Mouse (Mus musculus) urinary bladder, adult 18-20 months (tissue): ENCODE results near the gene Prdm15.

Source experiments
- DNase-seq, 2 experiments: peaks; one replicate each; pipeline ENCODE4 v3.0.0; 2022; ENCODE audit warnings: low spot score in 2 of 2, mixed read lengths in 2 of 2

Gene Prdm15

DNA sequence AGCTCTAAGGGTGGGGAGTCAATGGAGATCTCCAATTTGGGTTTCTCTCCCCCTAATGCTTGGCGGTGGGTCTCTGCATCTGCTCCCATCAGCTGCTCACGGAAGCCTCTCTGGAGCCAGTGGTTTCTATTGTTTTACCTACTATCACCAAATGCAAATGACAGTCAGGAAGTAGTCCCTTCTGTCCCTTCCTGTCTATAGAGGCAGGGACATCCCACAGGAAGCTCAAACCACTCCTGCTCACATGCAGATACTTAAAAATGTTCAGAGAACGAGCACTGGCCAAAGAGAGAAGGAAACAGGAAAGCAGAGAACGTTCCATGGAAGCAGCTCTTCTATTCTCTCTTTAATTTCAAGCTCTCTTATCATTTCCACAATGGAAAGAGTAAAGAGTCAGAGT, 32.1 kb downstream of the Prdm15 start:
- no peak for DNase-seq

DNA sequence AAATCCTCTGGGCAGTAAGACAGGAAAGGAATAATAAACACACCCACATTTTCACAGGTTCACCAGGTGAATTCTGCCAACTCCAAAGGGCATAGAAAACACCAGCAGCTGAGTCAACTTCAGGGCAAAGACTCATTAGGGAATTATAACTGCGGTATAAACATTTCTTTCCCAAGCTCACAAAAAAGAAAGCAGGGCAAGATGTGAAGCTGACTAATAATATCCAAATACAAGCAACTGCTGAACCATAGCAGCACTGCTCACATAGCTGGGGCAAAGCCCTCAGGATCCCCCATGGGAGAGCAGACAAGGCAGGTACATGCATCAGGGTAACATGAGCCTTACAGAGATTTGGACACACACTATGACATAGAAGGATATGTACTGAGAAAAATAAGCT, 34.2 kb downstream of the Prdm15 start:
- no peak for DNase-seq

- DNase-seq, result no peak
Measured at GRCm38 (mm10) chr16:97815269-97815668, 36.4 kb downstream of the Prdm15 start.

- DNase-seq, result no peak
Measured at GRCm38 (mm10) chr16:97814060-97814459, 37.6 kb downstream of the Prdm15 start.

- DNase-seq, result no peak
Measured at GRCm38 (mm10) chr16:97808881-97809280, 42.8 kb downstream of the Prdm15 start.

GRCm38 (mm10) chr16:97805646-97806045, 46.0 kb downstream of the Prdm15 start:
- no peak for DNase-seq

- peak; percentile 48 to 67 for DNase-seq
Measured at GRCm38 (mm10) chr16:97804680-97805547, 46.7 kb downstream of the Prdm15 start.

DNA sequence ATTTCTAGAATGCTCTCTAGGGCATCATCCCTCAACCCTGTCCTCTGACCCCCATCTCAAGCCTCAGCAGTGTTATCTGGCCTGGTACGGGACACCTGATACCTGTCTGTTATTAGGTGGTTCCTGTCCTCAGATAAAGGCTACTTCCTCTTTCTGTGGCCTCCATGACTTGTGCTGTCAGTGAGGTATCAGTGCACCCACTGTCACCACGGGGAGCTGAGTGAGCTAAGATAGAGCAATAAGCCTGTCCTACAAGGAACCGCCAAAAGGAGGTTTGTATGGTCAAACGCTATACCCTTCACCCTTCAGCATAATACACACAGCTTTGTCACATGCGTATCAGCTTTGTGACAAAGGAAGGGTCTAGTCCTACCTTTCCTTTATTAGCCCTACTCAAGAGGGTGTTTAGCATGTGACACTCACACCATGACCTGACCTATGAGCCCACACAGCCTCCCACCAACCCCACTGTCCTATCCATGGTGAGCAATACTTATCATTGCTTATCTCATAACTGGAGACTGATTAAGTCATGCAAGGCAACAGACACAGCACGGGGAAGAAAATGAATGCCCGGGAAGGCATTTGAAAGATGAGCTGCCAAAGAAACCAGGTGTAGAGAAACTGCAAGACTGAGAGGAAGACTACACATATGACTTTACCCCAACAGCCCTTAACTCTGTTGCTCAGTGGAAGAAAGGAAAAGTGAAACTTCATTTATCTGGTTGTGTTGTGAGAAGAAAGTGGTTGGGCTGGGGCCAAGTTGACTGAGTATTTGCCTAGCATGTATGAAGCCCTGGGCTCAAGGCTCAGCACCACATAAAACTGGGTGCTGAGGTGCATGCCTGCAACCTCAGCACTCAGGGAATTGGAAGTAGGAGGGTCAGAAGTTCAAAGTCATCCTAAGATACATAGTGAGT, 53.4 kb downstream of the Prdm15 start:
- DNase-seq, result no peak

GRCm38 (mm10) chr16:97797212-97797611, 54.4 kb downstream of the Prdm15 start:
- no peak for DNase-seq

- no peak for DNase-seq
Measured at GRCm38 (mm10) chr16:97794256-97794655, 57.4 kb downstream of the Prdm15 start.

GRCm38 (mm10) chr16:97783057-97783456, 68.6 kb downstream of the Prdm15 start:
- DNase-seq, result no peak

GRCm38 (mm10) chr16:97778353-97779025, 73.2 kb downstream of the Prdm15 start:
- DNase-seq, result peak; percentile 81 to 87

GRCm38 (mm10) chr16:97766501-97766900, 85.1 kb downstream of the Prdm15 start:
- DNase-seq, result no peak

DNA sequence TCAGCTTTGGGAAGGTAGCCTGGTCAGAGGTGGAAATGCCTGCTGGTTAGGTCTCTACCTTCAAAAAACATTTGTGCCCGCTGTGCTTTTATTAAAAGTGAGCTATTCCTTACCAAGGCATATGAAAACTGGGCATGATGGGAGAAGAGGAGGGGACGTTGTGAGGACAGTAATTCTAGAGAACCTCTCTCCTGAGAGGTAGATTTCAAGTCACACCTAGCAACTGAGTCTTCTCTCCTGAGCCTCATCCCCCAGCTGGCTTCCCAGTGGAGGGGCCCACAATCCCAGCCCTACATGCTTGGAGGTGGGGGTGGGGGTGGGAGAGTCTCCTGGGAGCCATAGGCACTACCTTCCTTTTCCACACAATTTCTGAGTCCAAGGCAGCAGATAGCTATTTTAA, 87.0 kb downstream of the Prdm15 start:
- DNase-seq, result no peak

DNA sequence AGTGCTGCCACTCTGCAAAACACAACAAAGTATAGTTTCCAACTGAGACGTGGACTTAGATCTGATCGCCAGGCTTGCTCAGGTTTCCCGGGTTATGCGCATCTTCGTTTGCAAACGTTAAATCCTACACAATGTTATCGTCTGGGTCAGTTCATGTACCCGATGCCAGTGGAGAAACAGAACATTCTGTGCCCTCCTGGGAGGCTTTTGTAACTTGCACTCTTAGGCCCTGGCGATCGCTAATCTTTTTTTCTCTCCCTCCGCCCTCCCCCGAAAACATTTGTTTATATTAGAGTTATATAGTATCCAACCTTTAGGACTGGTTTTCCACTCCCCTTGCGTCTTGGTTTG, 87.7 kb downstream of the Prdm15 start:
- no peak for DNase-seq

- peak; percentile 65 to 81 for DNase-seq
Measured at GRCm38 (mm10) chr16:97763061-97763989, 88.3 kb downstream of the Prdm15 start, which contains the start of gene Ripk4. Gene Ripk4 (minus strand): TSS chr16:97763787.

GRCm38 (mm10) chr16:97761782-97762181, 89.9 kb downstream of the Prdm15 start:
- peak in 1 of 2 experiments; percentile 56 for DNase-seq

- peak in 1 of 2 experiments; percentile 43 for DNase-seq
Measured at GRCm38 (mm10) chr16:97759681-97760080, 92.0 kb downstream of the Prdm15 start.

DNA sequence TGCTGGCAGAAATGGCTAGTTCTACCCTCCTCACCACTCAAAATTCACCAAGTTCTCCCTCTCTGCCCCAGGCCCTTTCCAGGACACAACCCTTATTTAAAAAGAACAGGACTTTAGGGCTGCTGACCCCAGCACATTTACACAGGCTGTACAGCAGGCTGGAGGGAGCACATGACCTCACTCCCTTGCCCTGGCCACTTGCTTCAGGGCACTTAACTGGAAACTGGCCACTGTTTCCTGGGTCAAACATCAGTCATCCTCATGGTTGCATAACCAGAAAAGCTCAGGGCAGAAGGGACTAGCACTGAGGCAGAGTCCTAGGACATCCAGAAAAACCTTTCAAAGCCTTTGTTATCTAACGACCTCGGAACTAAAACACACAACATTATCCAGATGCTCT, 93.4 kb downstream of the Prdm15 start:
- no peak for DNase-seq

DNA sequence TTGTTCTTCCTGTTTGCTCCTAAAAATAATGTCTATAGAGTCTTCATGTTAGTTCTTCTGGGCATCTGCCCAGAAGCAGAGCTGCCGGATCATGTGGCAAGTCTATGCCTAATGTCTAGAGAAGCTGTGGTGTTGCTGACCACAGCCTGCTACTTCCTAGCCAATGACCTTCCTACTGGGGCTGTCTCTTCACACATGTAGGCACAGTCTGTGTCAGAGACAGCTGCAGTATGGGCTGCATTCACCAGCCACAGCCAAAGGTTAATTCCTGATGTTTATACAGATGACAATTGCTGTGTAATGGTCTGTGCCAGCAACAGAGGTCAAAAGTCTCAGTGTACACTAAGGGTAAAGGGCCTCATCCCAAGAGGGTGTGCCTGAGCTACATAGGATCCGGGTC, 95.2 kb downstream of the Prdm15 start:
- no peak for DNase-seq
